Mouse (Mus musculus): ENCODE results near the gene Cd300ld. TPM values are rescaled to one million over a fixed set of nuclear protein-coding genes. Genes with fewer than 3 reads are reported as not detected.
"Not testable (repeated sequence)": the region's sequence is repeated elsewhere in the genome, so short reads cannot be mapped to it uniquely, and the experiment has no call there.

Cd300ld gene
- polyA plus RNA-seq (2012; rRNA removed): 0.75 and 0.89 TPM in 2 replicates
- 0.63 and 1.1 TPM in 2 replicates for polyA plus RNA-seq (2014; fragmentation: Nextera tagmentation; extraction: Ambion mirVana)

- no peaks in the 10 kb centered on the region for H3K27me3 ChIP-seq (ENCODE audit: control insufficient read depth, insufficient read depth, low read length)
- no peak within 1 kb of the TSS for H3K9ac ChIP-seq (replicated peaks)
- no peak within 1 kb of the TSS for H3K4me3 ChIP-seq (ENCODE audit: insufficient read depth in 1 of 2, low read depth in 2 of 2, low read length in 2 of 2)
- no peak for ATAC-seq (ENCODE audit: insufficient read depth)
- H3K27ac ChIP-seq: no peak within 1 kb of the TSS
- no peaks in the 10 kb centered on the region for H3K36me3 ChIP-seq (replicated peaks; ENCODE audit: control insufficient read depth, insufficient read depth, low read depth)
- no peak for DNase-seq (ENCODE audit: low read depth in 3 of 3, low spot score in 3 of 3)
- 22% methylated on average over 4 of the region's 4 CpGs for WGBS (ENCODE audit: insufficient replicate concordance)
- H3K4me1 ChIP-seq (replicated peaks; ENCODE audit: control insufficient read depth in 2 of 2, insufficient read depth in 2 of 2, low read length in 1 of 2): no peaks in the 10 kb centered on the region
- no peaks in the 10 kb centered on the region for H3K9me3 ChIP-seq (ENCODE audit: control insufficient read depth, low read length)
- TF ChIP-seq EP300 (IDR thresholded peaks at IDR 0.05; ENCODE audit: low read depth) (no peak), CTCF (IDR thresholded peaks at IDR 0.05; ENCODE audit: low read depth) (no peak)
- no peak within 1 kb of the TSS for H3K4me2 ChIP-seq (ENCODE audit: low read depth)
Measured at GRCm38 (mm10) chr11:114989793-114990192, at the start of gene Cd300ld. Gene Cd300ld (minus strand): TSS chr11:114989922.

GRCm38 (mm10) chr11:115037669-115038068, 47.9 kb upstream of the Cd300ld start, which contains the start of gene Cd300ld5:
Gene Cd300ld5 (minus strand): TSS chr11:115037769.
- no CpG with 5 or more reads among the region's 6 CpGs for WGBS (ENCODE audit: insufficient replicate concordance)

GRCm38 (mm10) chr11:115026912-115027311, 37.2 kb upstream of the Cd300ld start, which contains the start of gene Cd300ld4:
Gene Cd300ld4 (minus strand): TSS chr11:115027012.
- not testable (repeated sequence) for H3K9me3 ChIP-seq (ENCODE audit: control insufficient read depth, low read length); H3K4me2 ChIP-seq (ENCODE audit: low read depth); H3K9ac ChIP-seq (replicated peaks); H3K4me1 ChIP-seq (replicated peaks; ENCODE audit: control insufficient read depth in 2 of 2, insufficient read depth in 2 of 2, low read length in 1 of 2); ATAC-seq (ENCODE audit: insufficient read depth); H3K27me3 ChIP-seq (ENCODE audit: control insufficient read depth, insufficient read depth, low read length); DNase-seq (ENCODE audit: low read depth in 3 of 3, low spot score in 3 of 3); H3K4me3 ChIP-seq (ENCODE audit: insufficient read depth in 1 of 2, low read depth in 2 of 2, low read length in 2 of 2); H3K27ac ChIP-seq; H3K36me3 ChIP-seq (replicated peaks; ENCODE audit: control insufficient read depth, insufficient read depth, low read depth)
- WGBS (ENCODE audit: insufficient replicate concordance): no CpG with 5 or more reads among the region's 6 CpGs

More at GRCm38 (mm10) chr11:115037669-115038068, 47.9 kb upstream of the Cd300ld start, which contains the start of gene Cd300ld5:
- H3K27ac ChIP-seq; DNase-seq (ENCODE audit: low read depth in 3 of 3, low spot score in 3 of 3); H3K4me1 ChIP-seq (replicated peaks; ENCODE audit: control insufficient read depth in 2 of 2, insufficient read depth in 2 of 2, low read length in 1 of 2); H3K36me3 ChIP-seq (replicated peaks; ENCODE audit: control insufficient read depth, insufficient read depth, low read depth); H3K27me3 ChIP-seq (ENCODE audit: control insufficient read depth, insufficient read depth, low read length); H3K9ac ChIP-seq (replicated peaks); H3K4me2 ChIP-seq (ENCODE audit: low read depth); H3K4me3 ChIP-seq (ENCODE audit: insufficient read depth in 1 of 2, low read depth in 2 of 2, low read length in 2 of 2); H3K9me3 ChIP-seq (ENCODE audit: control insufficient read depth, low read length); ATAC-seq (ENCODE audit: insufficient read depth): not testable (repeated sequence)

- not testable (repeated sequence) for H3K27ac ChIP-seq; H3K4me3 ChIP-seq (ENCODE audit: insufficient read depth in 1 of 2, low read depth in 2 of 2, low read length in 2 of 2); H3K9me3 ChIP-seq (ENCODE audit: control insufficient read depth, low read length); H3K27me3 ChIP-seq (ENCODE audit: control insufficient read depth, insufficient read depth, low read length); H3K36me3 ChIP-seq (replicated peaks; ENCODE audit: control insufficient read depth, insufficient read depth, low read depth); DNase-seq (ENCODE audit: low read depth in 3 of 3, low spot score in 3 of 3); H3K9ac ChIP-seq (replicated peaks); H3K4me1 ChIP-seq (replicated peaks; ENCODE audit: control insufficient read depth in 2 of 2, insufficient read depth in 2 of 2, low read length in 1 of 2); ATAC-seq (ENCODE audit: insufficient read depth); H3K4me2 ChIP-seq (ENCODE audit: low read depth)
- WGBS (ENCODE audit: insufficient replicate concordance): no CpG with 5 or more reads among the region's 7 CpGs
Measured at GRCm38 (mm10) chr11:115016093-115016492, 26.4 kb upstream of the Cd300ld start, which contains the start of gene Cd300ld2. Gene Cd300ld2 (minus strand): TSS chr11:115016193.

- DNase-seq (ENCODE audit: low read depth in 3 of 3, low spot score in 3 of 3): no peak
- no peak for ATAC-seq (ENCODE audit: insufficient read depth)
- Histone ChIP-seq H3K4me1 (replicated peaks; ENCODE audit: control insufficient read depth in 2 of 2, insufficient read depth in 2 of 2, low read length in 1 of 2) (no peaks in the 10 kb centered on the region), H3K4me3 (ENCODE audit: insufficient read depth in 1 of 2, low read depth in 2 of 2, low read length in 2 of 2) (no peak overlapping the region), H3K9ac (replicated peaks) (no peak overlapping the region), H3K27ac (no peak overlapping the region), H3K27me3 (ENCODE audit: control insufficient read depth, insufficient read depth, low read length) (no peaks in the 10 kb centered on the region), H3K9me3 (ENCODE audit: control insufficient read depth, low read length) (no peaks in the 10 kb centered on the region), H3K4me2 (ENCODE audit: low read depth) (no peak overlapping the region), H3K36me3 (replicated peaks; ENCODE audit: control insufficient read depth, insufficient read depth, low read depth) (no peaks in the 10 kb centered on the region)
- WGBS (ENCODE audit: insufficient replicate concordance): 22% methylated on average over 5 of the region's 5 CpGs
- TF ChIP-seq CTCF (IDR thresholded peaks at IDR 0.05; ENCODE audit: low read depth): no peak
- TF ChIP-seq EP300 (IDR thresholded peaks at IDR 0.05; ENCODE audit: low read depth): no peak
Measured at GRCm38 (mm10) chr11:115004070-115004469, 14.3 kb upstream of the Cd300ld start.
